Mouse (Mus musculus) left cerebral cortex, adult 11 months (tissue): Measurements from ENCODE around the gene Il5.
"Not testable (repeated sequence)": the region's sequence is repeated elsewhere in the genome, so short reads cannot be mapped to it uniquely, and the experiment has no call there.

ENCODE experiments used
- DNase-seq: peaks from one replicate; pipeline ENCODE4 v3.0.0; 2022; ENCODE audit warnings: low spot score

The Il5 gene

DNA sequence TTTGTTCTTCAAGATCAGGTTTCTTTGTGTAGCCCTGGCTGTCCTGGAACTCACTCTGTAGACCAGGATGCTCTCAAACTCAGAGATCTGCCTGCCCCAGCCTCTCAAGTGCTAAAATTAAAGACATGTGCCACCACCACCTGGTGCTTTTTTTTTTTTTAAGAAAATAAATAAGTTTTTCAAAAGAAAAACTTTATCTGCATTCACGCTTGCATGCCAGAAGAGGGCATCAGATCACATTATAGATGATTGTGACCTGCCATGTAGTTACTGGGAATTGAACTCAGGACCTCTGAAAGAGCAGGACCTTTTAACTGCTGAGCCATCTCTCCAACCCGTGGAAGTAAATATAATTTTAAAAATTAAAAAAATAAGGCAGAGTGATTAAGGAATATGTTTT, 24.7 kb downstream of the Il5 start:
- no peak for DNase-seq

DNA sequence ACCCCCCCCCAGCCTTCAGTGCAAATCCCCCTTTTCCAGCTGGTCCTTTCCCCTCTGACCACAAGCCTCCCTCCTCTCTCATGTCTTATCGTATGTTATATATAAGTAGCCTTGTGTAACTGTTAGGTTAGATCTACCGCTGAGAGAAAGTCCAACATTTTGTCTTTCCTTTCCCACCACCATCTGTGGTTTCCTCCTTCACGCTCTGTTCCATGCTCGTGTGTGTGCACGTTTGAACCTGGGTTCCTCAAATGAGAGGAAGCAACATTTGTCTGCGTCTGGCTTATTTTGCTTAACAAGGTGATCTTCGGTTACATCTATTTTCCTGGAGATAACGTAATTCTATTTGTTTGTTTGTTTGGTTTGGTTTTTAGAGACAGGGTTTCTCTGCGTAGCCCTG, 27.4 kb downstream of the Il5 start:
- DNase-seq, result no peak

DNA sequence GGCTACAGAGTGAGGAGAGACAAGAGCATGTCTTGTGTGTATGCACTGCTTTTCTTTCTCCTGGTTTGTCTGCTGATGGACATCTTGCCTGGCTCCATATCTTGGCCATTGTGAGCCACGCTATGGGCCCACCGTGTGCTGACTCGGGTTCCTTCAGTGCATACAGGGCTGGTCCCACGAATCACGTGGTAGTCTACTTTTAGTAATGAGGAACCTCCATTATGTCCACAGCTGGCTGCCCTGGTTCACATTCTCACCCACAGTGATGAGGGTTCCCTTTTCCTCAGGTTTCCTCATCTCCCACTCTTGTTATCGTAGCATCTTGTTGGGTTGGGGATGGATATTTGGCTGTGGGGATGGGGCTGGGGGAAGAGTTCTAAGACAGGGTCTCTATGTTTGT, 28.0 kb downstream of the Il5 start:
- no peak for DNase-seq

DNA sequence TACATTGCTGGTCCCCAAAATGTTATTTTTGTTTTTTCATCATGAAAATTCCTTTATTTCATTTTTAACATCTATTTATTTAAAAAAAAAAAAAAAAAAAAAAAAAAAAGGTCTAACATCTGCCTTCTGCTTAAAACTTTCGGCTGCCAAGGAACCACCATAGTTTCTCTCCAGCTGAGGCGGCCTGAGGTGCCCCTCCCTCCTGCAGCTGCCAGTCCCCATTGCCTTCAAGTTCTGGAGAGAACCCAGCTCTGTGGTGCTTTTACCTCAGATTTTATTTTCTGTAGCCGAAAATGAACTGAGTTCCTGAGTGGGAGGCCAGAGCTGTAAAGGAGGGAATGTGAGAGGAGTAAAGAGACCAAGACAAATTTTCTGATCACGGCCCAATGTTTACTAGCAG, 28.7 kb downstream of the Il5 start:
- no peak for DNase-seq

DNA sequence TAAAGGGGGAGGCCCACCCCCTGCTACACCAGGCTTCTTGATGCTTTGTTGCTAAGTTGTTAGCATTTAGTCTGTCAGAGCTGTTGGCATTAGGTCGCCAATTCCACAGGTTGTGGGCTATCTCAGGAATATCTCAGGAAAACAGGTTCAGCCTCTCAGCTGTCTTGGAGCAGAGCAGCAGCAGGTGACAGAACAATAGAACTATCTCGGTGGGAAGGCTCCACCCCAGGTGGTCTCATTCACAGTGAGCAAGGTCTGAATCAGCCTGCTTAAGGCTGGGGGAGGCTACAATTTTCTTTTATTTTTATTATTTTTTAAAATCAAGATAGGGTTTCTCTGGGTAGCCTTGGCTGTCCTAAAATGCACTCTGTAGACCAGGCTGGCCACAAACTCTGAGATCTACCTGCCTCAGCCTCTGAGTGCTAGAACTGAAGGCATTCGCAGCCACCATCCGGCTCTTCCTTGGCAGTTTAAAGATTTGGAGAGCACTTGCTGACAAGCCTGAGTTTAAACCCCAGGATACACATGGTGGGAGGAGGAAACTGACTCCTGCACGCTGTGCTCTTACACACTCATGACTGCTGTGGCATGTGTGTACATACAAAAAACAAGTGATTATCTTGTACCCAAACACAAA, 29.2 kb downstream of the Il5 start:
- no peak for DNase-seq

DNA sequence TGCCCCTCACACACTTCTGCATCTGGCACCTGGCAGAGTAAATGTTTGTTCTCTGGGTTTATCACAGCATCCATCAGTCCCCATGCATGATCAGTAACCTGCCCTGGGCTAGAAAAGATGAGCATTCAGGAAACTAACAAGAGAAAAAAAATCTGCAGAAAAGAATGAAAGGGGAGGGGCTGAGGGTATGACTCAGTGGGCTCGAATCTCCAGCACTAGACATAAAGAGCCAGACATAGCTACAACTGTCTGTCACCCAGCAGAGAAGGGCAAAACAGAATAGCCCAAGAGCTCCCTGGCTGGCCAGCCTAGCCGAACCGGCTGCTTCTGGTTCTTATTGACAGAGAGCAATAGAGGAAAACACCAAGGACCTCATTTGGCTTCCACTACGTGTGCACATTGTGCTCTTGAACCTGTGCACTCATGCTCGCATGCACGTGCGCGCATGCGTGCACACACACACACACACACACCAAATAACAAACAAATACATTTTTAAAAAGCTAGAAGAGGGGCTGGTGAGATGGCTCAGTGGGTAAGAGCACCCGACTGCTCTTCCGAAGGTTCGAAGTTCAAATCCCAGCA, 34.5 kb downstream of the Il5 start:
- DNase-seq, result no peak

DNA sequence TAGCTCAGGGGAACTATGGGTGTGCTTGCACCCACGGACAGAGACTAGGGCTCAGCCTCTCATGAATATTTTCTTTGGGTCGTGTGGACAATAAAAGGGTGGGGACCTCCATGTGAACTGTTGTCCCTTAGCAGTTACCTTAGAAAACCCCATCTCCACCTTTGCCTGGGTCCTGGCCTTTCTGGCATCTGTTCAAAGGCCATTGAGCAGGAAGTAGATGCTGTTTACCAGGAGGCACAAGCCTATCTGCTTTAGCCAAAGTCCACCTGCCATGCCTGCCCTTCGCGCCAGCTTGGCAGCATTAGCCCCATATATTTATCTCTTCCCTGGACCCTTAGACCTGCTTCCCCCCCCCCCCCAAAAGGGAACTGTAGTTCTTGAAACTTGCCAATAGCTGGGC, 37.0 kb downstream of the Il5 start:
- no peak for DNase-seq

DNA sequence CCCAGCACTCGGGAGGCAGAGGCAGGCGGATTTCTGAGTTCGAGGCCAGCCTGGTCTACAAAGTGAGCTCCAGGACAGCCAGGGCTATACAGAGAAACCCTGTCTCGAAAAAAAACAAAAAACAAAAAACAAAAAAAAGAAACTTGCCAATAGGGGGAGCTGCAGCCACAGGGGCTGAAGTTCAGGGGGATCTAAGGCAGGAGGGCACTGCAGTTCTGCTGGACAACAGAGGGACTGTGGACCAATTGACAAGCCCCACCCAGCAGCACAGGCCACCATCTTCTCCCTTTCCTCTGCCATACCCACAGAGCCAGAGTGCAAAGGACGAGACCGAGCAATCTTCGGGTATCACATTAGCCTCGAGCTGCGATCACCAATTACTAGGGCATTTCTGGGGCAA, 37.4 kb downstream of the Il5 start:
- DNase-seq, result not testable (repeated sequence)

DNA sequence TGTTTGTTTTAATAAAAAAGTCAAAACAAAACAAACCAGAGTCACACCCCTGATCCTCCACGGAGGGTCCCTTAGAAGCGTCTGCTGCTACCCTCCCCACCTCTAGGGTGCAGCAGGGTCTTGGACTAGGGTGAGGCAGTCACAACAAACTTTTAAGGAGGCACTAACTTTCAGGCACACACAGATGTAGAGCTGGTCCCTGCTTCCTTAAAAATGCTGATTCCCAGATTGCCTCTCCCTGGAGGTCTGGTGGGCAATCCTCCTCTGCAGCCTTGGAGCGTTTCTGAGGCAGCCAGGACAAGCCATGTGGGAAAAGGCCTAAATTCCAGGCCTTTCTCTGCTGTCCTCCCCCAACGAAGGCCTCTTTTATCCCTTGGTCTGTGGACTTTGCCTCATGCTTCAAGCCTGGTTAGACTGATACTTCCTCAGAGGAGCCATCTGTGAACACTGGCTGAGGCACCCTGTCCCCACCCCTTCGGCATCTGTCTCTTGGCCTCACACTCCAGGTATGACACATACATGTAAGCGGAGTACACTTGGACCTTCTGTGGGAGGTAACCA, 38.3 kb downstream of the Il5 start:
- DNase-seq, result no peak

DNA sequence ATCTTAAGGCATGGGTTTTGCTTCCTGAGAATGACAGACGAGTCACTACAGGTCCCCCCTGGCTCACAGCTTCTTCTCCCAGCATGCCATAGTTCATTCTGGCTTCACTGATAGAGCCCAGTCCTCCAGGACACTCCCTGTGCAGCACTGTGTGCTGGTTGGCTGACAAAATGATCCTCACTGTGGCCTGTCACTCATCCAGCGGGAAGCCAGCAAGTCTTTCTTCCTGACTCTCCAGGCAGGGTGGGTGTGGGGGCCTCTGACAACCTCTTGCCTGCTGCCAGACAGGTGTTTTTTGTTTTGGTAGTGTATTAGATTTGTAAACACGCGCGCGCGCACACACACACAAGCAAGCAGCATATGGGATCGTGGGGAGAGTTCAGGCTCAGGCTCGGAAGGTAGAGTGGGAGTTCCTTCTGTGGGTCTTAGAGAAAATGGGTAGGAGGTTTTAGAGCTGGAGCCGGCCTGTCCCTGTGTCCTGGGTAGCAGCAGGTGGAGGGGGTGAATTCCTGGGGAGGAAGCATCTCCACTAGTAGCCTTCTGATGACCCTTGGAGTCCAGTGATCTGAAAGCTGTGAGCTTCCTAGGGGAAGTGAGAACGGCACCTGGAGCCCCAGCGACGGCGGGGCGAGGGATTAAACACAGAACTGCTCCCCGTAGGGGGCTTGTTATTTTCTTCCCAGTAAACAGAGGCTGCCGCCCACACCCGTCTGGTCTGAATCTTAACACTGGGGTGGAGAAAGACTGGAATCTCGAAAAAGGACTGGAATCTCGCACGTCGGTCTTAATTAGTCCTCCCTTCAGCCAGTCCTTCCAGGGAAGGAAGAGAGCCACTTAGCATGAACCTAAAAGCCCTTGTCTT, 39.2 kb downstream of the Il5 start:
- DNase-seq, result no peak

DNA sequence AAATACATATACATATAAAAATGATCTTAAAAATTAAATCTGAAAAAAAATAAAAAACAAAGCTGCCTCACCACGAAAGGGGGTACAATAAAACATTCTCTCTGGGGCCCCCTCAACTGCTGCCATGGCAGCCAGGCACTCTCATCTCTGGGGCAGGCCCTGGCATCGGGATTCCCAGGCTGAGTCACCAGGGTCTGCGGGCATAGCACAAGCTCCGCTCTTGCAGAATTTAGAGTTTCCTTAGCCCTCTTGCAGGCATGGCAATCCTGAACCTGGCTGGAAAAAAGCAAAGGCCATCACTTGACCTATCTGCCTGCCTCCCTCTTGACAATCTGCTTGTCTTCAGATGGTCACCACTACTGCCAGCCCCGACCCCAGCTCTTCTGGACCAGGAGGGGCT, 40.7 kb downstream of the Il5 start:
- DNase-seq, result no peak

DNA sequence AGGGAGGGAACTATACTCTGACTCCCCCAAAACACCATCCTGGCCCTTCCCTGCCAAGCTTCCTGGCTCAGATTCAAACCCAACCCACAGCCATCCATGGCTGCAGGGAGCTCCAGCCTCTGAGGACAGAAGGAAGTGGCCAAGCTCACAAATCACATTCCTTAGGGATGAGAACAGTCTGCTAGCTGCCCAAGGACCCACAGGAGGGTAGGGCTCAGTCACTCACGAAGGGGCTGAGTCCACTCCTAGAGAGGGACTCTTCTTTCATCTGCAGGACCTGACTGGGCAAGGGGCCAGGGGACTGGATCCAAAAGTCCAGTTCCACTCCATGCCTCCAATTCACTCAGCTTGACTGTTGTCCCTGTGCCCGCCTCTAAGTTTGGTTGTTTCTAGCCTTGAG, 41.2 kb downstream of the Il5 start:
- DNase-seq, result no peak

DNA sequence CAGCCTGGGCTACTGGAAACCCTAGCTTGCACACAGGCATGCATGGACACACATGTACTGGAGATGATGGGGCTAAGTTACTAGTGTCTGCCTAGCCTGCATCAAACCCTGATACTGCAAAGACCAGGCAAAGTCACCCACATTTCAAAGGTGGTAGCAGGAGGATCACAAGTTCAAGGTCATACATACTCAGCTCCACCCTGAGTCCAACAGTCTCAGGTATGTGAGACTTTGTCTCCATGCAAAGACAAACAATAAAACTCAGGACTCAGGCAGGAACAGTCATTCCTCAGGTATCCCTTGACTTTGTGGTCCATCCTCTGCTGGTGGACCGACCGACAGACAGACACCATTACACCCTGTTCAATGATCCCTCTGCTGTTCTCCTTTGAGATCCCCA, 41.8 kb downstream of the Il5 start:
- no peak for DNase-seq

DNA sequence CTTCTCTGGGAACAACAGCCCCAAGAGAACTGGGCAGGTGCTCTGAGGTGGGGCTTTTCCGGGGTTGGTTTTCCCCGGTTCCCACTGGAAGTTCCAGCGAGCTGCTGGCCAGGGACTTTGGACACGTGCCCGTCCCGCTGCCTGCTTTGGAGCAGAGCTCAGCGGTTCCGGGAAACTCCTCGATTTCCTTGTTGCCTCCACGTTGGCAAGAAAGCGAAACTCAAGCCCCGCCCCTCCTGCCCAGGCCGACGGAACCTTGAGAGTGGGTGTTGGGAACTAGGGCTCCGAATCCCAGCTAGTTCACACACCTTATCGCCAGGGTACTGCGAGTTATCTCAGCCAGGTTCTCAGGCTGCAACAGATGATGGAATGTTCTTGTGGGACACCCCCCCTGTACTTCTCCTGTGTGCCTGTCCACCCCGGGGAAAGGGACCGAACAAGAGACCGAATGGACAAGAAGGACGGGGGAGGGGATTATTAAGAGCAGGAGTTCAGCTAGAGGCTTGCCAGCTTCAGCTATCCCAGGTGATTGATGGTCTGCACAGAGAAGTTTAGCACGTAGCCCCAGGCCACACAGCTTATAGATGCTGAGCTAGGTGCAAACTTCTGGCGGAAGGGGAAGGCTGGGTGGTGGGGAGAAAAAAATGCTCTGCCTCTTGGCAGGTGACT, 42.4 kb downstream of the Il5 start:
- DNase-seq, result no peak

DNA sequence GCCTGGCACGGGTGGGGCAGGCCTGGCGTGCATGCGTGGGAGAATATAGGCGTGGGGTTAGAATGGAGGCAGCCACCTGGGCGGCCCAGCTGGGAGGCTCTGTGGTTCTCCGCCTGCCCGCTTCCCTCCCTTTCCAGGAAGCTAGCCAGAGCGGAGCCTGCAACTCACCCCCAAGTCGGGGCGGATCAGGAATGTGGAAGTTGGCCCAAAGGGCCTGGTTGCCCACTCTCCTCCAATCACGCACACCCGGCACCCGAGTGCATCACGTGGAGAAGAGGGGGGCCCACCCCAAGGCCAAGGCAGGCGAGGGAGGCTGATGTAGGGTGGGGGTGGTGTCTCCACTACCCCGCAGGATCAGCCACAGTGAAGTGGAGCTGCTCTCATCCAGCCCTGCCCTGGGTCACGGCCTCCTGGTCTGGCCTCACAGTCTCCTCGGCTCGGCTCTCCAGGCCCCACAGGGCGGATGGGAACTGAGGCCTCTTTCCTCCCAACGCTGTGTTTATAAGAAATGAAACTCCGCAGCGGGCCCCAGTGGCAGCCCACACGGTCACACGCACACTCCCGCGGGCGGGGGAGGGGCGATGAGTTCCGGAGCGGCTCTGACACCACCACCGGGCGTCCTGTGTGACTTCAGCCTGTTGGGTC, 43.0 kb downstream of the Il5 start:
- peak; percentile 75 for DNase-seq

DNA sequence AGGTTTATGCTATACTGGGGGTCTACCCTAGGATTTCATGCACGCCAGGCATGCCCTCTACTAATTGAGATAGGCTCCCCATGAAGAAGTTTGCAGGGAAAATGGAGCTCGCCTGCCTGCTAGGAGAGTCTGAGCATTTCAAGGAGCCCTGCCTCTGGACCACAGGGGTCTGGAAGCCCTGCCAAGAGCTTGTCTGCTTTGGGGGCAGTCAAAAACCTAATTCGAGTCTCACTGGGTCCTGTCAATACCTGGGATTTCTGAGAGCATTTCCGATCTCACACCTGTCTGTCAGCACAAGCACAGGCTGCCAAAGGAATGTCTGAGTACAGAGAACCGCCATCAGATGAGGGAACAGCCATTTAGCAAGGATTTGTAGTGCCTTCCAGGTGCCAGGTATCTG, 44.0 kb downstream of the Il5 start:
- no peak for DNase-seq

DNA sequence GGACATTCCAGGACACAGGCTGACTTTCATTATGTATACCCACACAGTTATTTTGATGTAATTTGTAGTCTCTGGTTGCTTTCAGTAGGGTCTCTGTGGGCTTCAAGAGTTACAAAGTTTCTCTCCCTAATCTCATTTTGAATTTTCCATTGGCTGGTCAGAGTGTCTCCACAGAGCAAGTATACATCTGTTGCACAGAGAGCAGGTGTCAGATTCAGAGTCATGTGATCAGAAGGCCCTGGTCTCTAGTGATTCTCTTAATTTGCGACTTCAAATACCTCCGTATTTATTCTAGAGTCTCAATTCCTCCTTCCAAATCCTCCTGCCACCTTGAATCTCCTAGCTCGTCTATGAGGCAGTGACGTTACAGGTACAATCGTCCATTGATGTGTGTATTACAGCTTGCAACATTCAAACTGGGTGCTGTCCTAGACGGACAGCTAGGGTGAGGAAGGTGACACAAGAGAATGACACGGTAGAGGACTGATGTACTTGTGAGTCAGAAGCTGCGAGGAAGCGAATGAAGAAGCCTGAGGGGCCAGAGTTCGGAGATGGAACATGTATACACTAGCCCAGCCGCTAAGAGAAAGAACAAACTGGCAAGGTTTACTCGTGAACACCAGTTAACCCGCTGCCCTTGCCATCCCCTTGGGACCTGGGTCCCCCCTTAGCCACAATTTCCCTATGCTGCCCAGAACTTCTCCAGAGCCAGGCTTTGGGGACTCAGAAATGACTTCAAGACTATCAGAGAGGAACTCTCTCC, 48.0 kb downstream of the Il5 start:
- DNase-seq, result no peak

DNA sequence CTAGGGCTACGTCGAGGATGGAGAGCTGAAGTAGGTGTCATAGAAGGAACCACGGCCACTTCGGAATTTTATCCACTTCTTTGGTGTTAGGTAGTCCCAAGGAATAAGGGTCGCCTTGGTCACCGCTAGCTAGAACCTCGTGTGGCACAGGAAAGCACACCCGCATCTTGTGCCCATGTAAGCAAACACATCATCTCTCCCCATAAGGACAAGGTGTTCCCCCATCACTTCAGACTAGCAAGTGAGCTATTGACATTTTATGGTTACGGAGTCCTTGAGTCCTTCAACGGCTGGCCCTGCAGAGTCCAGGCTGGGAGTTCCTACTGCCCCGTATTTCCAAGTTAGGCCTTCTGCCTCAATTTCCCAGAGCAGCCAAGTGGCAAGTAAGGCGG, 48.6 kb downstream of the Il5 start:
- no peak for DNase-seq

DNA sequence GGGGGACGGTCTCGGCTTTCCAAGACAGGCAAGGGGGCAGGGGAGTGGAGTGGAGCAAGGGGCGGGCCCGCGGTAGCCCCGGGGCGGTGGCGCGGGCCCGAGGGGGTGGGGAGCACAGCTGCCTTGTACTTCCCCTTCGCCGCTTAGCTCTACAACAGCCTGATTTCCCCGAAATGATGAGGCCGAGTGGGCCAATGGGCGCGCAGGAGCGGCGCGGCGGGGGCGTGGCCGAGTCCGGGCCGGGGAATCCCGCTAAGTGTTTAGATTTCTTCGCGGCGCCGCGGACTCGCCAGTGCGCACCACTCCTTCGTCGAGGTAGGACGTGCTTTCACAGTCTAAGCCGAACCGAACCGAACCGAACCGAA, 49.1 kb downstream of the Il5 start, which contains the start of gene Irf1:
Gene Irf1, plus strand, starts transcription at position 255 of the 365 bp plus-strand sequence.
- DNase-seq, result peak; percentile 75

DNA sequence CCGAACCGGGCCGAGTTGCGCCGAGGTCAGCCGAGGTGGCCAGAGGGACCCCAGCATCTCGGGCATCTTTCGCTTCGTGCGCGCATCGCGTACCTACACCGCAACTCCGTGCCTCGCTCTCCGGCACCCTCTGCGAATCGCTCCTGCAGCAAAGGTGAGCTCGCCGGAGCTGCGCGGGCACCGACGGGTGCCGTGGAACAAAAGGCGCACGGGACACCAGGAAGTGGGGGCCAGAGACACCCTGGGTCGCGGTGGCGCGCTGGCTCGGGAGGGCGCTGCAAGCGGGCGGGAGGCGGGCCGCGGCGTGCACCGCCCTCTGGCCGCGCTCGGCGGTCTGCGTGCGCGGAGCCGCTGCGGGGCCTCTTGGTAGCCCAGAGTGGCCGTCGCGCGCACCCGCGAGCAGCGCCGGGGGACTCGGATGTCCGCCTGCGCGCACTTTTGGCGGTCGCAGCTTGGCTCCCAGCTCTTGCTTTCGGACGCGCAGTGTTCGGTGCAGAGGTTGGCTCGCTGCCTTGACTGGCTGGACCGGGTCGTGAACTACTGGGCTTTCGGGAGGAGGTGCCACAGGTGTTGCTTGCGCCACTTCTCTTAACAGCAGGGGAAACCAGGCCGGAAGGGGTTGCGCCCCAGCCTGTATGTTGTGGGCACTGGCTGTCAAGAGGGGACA, 49.7 kb downstream of the Il5 start:
- DNase-seq, result no peak
